Mouse (Mus musculus) cerebellum, adult 8-10 months (tissue): ENCODE data around the gene Uckl1.

Experiments used
- DNase-seq: peaks from one replicate; pipeline ENCODE4 v3.0.0; 2022

The Uckl1 gene

DNA sequence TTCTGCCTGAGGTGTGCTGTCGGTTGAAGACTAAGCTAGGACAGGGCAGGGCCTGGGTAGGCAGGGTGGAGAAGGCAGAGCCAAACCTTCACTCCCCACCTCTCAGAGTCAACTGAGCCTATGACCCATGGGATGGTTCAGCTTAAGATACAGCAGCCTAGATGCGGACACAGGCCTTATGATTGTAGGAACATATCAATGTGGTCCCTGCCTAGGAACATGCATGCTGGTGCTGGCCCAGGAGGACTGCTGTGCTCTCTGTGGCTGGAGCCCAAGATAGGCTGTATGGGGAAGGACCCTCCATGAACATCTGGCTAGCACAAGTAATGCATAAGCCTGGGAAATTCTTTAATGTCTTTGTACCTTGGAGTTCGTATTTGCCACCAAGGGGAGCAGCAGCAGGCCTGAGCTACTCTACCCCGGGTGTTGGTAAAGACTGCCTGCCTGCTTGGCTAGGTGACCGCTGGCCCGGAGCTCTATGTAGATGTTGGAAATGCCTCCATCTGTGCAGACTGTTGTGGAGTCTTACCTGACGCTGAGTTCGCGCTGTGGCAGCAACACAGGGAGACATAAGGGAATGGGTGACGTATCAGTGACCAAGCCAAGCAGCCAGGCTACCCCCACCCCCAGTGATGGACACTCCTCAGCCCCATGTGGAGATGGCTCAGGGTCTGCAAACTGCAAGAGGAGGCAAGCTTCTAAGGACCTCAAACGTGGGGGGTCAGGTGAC, 12.6 kb downstream of the Uckl1 start:
- DNase-seq = peak; percentile 42

DNA sequence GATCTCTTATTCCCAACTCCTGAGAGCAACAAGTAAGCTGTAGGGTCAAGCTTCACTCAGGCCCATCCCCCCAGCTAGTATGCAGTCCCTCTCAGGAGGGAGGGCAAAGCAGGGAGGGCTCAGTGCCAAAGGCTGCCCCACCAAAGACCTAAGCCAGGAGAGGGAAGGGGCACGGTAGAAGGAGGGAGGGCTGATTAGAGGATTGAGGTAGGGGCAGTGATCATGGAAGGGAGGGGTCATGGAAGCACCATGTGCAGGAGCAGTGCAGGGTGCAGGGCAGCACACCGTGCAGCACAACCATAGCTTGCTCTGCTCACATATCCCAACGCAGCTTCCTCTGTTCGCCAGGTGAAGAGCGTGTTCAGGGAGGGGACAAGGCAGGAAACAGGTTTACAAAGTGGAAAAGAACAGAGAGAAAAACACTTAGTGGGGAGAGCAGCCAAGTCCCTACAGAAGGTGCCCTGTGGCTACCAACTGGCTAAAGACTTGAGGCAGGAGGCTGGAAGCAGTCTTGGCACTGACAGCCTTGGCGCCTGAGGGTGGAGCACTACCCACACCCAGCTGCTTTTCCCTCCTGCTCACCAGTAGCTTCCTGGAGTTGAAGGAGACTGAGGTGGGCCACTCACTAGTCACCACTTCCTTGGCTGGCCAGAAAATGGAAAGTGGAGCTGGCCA, 13.6 kb downstream of the Uckl1 start:
- DNase-seq = peak; percentile 73

- DNase-seq = peak; percentile 39
These were observed 14.3 kb downstream of the Uckl1 start for GRCm38 (mm10) chr2:181570375-181570774.

DNA sequence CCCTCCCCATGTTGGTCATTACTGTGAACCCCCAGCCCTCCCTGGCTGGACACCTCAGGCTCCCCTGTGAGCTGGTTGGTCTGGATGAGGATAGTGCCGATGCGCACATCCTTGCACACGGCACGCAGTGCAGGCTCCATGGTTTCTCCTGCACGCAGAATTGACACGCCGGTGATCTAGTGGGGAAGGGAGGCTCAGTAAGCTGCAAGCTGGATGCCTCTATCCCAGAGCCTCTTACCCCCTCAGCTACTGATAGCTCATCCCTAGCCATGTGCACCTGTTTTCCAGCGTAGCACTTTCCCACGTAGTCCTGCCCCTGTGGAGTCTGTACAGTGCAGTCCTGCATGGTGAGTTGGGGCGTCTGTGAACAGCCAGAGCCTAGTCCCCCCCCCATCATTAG, 14.8 kb downstream of the Uckl1 start:
- DNase-seq = no peak

DNA sequence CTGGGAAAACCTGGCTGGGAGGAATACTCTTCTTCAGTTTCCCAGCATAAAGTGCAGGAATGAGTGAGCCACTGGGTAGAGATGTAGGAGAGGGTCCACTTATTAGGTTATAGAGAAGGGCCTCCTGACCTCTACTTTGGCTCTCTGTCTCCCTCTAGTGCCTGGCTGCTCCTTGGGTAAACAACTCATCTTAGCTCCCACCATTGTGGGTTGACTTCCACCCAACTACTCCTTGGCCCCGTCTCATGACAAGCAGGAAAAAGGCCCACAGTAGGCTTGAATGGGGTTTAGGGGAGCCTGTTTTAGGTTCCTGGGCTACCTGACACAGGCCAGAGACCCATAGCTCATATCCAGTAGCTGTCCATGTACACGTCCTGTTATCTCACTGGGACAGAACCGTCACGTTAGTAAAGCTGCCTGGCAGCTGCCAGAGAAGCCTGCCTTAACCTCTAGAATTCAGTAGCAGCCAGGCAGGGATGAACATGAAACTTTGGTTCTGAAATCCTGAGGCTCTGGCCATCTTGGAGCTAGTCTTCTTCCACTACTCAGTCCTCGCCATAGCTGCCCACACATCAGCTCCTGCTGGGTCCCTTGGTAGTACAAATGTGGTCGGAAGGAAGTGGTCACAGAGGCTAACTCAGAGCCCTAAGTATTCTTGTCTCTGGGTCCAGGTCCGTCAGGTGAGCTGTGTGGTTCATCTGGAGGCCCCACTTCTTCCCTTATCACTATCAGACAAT, 16.3 kb downstream of the Uckl1 start:
- DNase-seq = no peak

GRCm38 (mm10) chr2:181567338-181567737, 17.4 kb downstream of the Uckl1 start:
- no peak for DNase-seq

DNA sequence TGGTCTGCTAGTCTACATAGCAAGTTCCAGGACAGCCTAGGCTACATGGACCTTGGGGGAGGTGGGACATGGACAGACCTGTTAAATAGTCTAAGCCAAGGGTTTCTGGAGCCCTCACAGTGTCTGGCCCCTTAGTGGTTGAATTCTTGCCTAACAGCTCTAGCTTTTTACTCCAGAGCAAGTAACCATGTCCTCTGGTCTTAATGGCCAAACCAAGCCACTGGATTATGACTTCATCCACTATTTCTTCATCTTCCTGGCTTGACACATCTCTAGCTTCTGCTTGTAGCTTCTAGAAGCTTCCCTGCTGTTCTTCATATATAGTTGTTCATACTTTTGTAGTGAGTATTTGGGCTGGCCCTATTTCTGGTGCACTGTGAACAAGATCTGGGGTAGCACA, 30.9 kb downstream of the Uckl1 start:
- DNase-seq = no peak

DNA sequence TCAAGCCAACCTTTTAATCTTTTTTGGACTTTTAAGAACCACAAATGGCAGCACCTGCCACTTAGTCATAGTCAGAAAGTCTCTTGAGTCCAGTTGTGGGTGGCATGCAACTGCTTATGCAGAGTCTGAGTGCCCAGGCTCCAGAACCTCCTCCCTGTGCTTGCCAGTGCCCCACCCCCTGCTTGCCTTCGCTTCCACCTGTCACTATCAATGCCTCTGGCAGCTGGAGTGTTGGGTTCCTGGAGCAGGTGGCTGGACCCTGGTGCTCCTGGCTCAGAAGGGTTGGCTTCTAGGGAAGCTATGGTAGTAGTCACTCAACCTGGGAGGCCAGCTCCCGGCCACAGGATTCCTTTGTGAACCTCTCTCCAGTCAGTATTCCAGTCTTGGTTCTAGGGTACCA, 34.5 kb downstream of the Uckl1 start:
- DNase-seq = no peak

DNA sequence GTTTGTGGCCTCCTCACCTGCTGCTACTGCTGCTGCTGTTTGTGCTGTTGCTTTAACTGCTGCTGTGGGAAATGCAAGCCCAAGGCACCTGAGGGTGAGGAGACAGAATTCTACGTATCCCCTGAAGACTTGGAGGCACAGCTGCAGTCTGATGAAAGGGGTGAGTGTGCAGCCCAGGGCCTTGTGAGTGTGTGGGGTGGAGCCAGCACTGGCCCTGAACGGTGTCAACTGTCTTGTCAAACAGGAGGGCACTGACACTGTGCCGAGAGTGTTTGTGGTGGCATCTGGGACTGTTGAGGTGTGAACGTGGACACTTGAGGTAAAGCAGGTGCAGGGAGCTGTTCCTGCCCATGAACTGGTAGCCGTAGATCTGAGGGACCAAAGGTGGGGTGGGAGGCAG, 36.0 kb downstream of the Uckl1 start:
- no peak for DNase-seq

- DNase-seq = no peak
These were observed 36.5 kb downstream of the Uckl1 start for GRCm38 (mm10) chr2:181548227-181548626.

GRCm38 (mm10) chr2:181546142-181546541, 38.5 kb downstream of the Uckl1 start:
- no peak for DNase-seq

DNA sequence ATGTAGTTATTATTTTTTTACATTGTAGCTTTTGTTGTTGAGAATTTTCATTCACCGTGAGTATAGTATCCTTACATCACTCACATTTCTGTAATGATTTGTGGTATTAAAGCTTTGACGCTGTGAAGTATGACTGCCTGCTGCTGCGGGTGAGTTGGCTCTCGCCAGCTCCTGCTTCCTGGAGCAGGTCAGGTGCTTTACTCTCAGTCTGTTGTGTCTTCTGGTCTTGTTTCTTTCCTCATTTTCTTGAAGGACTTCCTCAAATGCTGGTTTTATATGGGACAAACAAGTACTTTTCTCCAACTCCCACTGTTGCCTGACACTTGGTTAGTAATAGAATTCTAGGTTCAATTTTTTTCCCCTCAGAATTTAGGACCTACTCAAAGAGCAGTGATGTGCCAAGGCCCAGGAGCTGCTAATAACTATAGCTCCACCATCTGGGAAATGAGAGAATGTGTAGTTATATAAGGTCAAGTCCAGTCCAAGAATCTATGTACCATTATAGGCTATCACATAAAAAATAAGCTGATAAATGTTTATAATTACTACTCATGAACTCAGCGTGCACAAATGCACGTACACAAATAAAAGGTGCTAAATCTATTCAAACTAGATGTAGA, 42.8 kb downstream of the Uckl1 start:
- peak; percentile 28 for DNase-seq

- DNase-seq = no peak
These were observed 47.1 kb downstream of the Uckl1 start for GRCm38 (mm10) chr2:181537444-181538047.

- DNase-seq = no peak
These were observed 48.3 kb downstream of the Uckl1 start for GRCm38 (mm10) chr2:181536410-181536809.

GRCm38 (mm10) chr2:181532589-181532988, 52.1 kb downstream of the Uckl1 start:
- DNase-seq = no peak

- no peak for DNase-seq
These were observed 55.6 kb downstream of the Uckl1 start for GRCm38 (mm10) chr2:181529076-181529475.

DNA sequence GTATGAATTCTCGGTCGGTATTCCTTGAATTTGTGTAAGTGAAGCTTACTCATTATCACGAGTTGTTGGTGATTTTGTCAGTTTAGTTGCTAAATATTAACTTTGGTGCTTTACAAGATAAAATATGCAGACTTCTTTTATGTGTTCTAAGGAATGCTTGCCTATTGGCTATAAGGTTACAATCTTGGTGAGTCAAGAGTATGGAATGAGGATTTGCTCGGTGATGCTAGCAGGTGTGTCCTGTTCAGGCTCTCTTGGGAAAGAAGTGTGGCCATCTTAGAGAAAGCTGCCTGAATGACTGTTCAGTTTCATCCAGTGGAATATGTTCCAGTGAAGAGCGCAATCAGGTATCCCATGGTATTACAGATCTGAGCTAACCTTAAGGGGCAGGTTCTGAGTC, 59.2 kb downstream of the Uckl1 start:
- no peak for DNase-seq

- DNase-seq = peak; percentile 31
These were observed 61.9 kb downstream of the Uckl1 start for GRCm38 (mm10) chr2:181522811-181523210.

- no peak for DNase-seq
These were observed 63.2 kb downstream of the Uckl1 start for GRCm38 (mm10) chr2:181521491-181521890.

DNA sequence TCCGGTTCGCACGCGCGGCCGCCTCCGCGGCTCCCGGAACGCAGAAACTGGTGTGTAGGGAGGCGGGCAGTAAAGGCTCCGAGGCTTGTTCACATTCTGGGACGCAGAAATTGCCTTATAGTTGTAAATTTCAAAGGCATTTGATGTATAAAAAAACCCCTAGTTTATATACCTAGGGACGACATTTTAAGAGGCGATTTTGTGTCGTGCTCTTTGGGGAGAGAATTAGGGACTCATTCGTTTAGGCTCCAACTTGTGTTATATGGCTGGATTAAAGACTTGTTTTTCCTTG, 63.8 kb downstream of the Uckl1 start:
- DNase-seq = no peak

DNA sequence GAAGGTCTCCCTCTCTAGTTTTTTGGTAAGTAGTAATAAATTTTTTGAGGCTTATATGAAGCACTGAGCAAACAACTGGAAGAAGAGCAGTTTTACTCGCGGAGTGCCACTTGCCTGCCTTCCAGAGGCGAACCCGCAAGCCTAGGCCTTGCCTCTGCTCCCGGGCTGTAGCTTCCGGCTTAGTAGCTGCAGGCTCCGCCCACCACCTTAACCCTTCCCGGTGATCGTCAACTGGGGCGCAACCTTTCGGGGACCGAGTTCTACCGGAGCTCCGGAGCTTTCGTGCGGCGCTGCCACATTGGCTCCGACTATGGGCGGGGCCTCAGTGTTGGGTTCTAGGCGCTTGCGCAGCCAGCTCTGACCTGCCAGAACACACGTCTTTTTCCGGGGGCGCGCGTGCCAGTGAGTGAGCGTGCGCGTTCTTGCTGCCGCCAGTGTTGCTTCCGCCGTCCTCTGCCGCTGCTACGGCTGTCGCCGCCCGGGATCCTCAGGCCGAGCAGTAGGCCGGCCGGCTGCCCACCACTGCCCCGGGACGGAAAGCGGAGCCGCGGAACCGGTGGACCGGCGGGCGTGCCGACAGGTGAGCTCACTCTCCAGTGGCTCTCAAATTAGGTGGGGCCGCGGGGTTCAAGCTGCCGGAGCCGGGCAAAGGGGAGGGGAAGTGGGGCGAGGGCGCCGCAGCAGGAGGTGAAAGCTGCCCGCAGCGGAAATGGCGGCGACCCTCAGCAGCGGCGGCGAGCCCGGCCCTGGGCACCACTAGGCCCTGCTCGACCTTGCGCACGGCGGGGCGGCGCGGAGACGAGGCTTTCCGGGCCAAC, 64.4 kb downstream of the Uckl1 start, which contains the start of gene Dnajc5:
Gene Dnajc5 (plus strand): TSS at position 368 of the 818 bp plus-strand sequence.
- DNase-seq = peak; percentile 96

- DNase-seq = no peak
These were observed 65.5 kb downstream of the Uckl1 start for GRCm38 (mm10) chr2:181519201-181519600.
